Mouse (Mus musculus): ENCODE results near the gene Atxn1l.

The Atxn1l gene

DNA sequence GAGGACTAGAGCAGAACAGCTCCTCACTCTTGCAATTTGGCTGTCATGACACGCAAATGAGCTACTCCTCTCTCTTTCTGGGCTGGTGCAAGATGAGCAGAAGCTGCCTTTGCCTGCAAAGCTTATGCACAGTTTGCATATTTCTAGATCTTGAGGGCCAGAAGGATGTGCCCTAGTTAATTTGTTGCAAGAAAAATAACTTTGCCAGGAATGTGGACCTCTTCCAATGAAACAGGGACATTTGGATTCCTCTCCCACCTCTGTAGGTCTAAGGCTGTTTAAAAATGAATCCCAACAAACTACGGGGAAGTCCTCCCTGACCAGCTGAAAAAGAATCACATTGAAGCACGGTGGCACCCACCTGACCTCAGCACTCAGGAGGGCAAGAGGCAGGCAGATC is 12.4 kb downstream of the Atxn1l start:
- DNase-seq = peak; percentile 81

DNA sequence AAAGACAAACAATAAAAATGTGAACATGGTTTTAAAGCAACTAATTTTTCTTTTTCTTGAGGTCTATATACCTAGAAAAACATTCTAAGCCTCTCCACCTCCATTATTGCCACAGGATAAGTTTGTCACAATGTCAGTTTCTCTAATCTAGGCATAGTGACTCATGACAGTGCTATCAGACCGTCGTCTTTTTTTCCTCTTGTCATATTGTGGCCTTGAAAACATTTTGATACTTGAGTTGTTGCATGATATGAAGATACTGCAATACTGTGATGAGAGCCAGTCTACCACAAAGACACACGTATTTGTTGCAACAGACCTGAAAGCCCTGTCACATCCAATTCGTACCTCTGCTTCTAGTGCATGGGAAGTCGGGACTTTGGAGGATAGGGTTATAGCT is 22.6 kb downstream of the Atxn1l start:
- DNase-seq = no peak

DNA sequence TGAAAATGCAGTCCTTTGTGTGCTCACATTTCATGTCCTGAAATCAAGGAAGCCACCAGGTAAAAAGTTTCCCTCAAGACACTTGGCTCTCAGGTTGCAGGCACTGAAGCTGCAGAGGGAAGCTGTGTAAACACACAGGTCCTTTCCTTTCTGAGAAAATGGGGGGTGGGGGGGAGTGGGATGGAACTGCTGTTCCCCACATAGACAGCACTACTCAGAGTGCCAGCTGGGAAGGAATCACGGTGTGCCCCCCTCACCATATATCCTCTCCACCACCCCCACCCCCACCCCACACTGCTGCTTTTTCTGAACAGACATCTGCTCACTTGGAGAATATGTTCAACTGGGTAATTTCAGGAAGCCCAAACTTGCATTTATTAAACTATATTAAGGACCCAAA is 25.0 kb downstream of the Atxn1l start:
- DNase-seq = no peak

DNA sequence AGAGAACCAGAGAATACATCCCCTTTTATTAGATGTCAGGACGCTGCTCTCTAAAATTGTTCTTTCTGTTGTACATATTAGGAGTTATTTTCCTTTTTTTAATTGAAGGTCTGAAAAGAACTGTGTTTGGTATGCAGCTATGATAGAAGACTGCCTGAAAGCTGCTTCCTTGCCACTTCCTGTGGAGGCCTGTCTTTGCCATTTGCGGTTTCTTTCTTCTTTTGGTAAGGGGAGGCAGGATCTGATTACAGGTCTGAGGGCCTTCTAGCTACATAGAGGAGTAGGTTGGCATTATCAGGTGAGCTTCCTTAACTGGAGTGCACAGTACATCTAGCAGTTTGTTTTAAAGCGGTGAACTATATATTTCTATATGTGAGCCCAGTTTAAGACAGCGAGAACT is 29.6 kb downstream of the Atxn1l start:
- no peak for DNase-seq

DNA sequence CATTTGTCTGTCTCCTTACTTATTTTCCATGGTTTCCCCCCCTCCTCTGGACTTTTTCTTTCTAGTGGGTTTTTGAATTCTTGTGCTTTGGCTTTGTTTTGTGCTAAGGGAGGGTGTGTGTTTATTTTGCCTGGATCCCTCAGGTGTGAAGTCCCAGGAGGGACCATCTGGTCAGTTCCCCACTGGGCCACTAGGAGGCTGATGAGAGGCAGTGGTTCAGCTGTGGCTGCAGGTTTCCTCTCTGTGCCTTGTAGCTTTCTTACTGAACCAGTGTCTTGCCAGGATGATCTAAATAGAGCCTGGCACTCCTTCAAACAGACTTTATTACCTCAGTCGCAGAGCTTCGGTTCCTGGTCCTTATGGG is 30.7 kb downstream of the Atxn1l start:
- peak; percentile 90 for DNase-seq

DNA sequence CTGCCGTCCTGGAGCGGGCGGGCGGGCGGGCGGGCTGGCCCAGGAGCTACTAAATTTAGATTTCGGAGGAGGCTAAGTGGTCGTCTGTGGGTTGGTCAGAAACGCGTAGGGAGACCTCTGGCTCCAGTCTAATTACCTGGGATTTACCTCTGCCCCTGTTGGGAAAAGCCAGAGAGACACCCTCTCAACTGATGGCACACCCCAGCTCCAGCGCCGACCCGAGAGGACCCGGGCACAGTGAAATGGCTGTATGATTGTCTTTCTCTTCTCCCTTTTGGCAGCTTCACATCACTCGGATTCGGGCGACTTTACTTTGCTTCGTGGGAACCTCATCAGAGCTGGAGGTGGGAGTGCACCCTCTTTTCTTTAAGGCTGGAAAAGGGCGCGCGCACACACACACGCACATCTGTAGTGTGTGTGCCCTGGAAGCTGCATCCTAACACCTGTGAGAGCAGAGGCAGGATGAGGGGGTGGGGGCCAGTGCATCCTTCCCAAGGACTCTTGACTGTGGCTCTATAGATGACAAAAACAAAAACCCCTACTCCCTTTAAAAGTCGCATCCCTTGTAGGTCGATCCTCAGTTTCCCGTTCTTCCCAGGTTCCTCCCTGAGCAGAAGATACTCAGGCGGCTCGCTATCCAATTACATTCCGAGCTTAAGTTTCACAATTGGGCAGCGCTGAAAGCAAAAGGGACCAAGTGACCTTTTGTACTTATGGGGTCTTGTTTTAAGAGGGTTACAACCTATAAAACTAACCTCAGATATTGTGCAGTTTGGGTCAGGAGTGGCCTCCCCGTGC is 31.3 kb downstream of the Atxn1l start:
- no peak for DNase-seq

DNA sequence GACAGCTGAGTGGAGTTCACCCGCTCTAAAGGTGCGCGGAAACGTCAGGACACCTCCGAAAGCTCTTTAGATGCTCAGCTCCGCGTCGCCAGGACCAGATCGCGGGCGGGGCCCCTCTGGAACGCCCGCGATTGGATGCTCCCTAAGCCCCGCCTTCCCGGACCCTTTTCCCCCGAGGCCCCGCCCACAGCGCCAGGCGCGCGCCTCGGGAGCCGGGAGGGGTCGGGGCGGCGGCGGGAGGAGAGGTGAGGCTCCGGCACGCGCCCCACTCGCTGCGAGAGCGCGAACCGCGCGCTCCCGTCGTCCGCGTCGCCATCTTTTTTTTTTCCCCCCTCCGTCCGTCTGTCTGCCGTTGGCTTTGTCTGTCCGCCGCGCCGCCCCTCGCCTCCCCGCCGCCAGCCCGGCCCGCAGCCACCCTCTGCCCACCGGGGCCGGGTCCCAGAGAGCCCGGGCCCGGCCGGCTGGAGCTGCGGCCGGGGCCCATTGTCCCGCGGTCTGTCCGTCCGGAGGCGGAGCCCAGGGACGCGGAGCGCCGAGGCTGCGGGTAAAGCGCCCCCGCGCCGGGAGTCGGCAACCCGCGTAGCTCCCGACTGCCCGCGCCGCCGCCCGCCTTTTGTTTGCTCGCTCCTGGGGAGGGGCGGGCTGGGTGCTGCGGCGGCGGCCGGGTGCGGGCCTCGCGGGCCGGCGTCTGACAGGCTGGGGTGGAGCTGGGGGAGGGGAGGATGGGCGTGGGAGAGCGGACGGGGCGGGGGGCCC is 32.0 kb downstream of the Atxn1l start, which contains the start of gene Zfp821:
Gene Zfp821 (plus strand): TSS at position 227 of the 756 bp plus-strand sequence.
- peak; percentile 93 for DNase-seq

DNA sequence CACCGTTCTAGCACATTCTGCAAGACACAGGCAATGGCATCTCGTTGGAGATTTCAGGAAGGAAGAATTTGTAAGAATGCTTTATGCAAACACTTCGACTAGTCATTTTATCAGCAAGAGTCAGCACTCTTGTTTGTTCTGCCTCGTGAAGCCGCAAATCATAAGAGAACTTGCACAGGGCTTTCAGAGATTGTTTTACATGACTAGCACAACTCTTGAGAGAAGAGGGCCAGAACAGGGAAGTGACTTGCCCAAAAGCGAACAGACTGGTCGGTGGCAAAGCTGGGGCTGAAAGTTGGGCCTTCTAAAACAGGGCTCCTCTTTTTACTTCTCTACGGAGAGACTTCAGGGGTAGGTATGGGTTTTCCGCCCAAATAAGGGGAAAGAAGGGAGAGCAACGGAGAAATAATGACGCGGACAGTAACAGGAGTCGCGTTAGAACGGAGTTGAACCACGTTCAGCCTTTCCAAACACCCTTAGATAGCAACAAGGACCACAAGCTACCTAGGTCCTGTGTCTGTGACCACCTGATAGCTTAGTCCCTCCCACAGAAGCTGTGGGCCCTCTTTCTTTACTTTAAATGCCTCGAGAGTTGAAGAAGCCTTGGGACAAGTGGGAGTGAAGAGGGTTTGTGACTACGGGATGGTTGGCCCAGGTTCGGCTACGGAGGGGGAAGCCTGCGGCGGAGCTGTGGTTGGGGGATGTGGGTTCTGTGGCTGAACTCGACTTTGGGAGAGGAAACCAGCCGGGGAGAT is 32.8 kb downstream of the Atxn1l start:
- no peak for DNase-seq

DNA sequence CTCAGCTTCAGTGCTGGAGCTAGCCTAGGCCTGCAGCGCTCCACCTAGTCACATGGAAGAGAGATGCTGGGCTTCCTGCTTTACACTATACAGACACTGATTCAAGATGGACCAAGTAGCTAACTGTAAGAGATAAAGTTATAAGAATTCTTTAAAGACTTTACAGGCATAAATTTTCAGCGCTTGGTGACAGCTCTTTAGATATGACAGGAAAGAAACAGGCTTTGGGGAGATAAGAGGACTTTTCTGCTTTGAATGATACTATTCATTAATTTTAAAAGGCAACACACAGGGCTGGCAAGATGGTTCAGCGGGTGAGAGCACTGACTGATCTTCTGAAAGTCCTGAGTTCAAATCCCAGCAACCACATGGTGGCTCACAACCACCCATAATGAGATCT is 39.1 kb downstream of the Atxn1l start:
- DNase-seq = no peak

DNA sequence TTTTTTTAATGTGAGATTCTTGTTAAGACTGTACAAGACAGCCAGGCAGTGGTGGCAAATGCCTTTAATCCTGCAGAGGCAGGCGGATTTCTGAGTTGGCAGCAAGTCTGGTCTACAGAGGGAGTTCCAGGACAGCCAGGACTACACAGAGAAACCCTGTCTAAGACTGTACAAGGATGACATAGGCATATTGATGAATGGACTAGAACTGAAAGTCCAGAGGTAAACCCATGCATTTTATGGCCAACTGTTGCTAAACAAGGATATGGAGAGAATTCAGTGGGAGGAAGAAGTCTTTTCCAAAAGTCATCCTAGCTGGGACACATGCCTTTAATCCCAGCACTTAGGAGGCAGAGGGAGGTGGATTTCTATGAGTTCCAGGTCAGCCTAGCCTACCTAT is 39.8 kb downstream of the Atxn1l start:
- DNase-seq = no peak

DNA sequence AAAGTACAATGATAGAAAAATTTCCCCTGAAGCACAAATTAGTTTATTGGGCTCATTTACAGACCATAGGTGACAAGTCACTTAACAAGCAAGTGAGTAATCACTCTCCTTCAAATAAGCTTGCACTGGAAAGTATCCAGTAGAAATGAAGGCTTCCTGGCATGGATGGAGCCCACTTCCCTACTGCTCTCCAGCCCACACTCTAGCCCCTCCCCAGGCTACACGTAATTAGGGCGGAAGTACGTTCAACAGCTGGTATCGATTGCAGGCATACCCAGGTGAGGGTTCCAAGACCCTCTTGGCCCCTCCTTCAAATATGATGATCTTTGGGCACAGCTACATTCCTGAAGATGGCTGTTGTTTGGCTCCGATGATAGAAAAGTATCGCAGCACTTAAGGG is 43.4 kb downstream of the Atxn1l start:
- no peak for DNase-seq

DNA sequence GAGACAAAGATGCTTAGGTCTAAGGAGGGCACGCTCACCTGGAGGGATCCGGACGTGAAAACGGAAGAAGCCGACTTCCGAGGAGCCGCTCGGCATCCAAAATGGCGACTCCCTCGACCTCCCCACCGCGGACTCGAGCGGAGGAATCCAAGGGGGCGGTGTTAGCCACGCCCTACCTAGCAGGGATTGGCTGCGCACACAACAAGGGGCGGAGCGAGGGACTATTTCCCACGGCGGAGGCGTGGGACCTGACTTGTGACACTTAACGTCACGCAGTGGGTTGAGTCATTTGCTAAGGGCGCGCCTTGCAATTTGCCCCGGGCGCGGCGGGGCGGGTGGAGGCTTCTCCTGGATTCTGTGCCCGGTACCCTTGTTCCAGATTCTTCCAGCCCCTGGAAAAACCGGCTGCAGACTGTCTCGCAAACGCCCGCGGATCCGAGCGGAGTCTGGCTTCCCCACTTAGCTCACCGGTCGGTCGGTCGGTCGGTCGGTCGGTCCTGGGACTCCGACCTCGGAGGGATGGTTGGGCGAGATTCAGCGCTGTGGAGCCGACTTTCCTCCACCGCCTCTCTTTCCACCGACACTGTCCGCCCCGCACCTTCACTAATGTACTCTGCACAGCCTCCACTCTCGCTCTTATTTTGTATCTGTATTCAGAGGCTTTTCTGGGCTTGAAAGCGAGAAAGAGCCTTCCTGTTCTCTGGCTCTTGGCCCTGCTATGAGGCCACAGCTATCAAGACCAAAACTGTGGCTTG is 44.2 kb downstream of the Atxn1l start, which contains the start of gene Ist1:
Gene Ist1 (minus strand): TSS at position 115 of the 755 bp plus-strand sequence.
- peak; percentile 99 for DNase-seq

DNA sequence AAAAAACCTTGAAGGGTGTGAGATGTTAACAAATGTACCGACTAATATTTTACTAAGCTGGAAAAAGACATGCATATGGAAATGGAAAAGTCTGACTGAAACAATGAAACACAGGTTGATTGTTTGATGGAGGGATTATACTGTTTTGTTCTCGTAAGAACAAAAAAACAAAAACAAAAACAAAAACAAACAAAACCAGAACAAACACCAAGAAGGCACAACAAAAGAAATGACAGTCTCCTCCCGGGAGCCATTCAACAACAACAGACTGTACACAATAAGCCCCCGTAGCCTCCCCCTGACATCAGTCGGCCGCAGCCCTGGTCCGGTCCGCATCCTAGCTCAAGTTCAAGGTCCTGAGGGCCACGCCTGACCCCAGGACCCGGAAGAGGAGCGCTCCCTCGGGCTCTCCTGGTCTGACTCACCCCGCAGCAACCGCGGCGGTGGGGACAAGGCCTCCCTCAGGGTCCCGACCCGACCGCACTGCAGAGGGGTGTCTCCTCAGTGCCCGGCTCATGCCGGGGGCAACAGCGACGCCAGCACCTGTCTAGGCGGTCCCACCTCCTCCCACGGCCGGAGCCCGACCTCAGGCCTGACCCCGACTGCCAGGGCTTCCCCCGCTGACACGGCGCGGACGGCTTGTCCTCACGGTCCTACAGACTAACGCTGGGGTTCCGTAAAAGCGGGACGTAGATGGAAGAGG is 44.9 kb downstream of the Atxn1l start:
- DNase-seq = no peak

DNA sequence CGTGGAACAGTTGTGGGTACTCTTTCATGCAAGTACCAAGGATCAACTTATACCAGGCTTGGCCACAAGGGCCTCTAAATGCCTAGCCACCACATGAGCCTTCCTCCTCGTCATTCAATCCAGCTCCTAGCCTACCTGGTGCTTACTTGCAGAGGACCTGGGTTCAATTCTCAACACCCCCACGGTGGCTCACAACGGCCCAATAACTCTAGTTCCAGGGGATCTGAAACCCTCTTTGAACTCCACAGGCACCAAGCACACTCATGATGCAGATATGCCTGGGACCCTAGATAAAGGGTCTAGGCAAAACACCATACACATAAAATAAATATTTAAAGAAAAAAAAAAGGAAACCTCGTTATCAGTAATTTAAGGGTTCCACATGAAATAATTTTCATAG is 45.8 kb downstream of the Atxn1l start:
- DNase-seq = peak; percentile 35

DNA sequence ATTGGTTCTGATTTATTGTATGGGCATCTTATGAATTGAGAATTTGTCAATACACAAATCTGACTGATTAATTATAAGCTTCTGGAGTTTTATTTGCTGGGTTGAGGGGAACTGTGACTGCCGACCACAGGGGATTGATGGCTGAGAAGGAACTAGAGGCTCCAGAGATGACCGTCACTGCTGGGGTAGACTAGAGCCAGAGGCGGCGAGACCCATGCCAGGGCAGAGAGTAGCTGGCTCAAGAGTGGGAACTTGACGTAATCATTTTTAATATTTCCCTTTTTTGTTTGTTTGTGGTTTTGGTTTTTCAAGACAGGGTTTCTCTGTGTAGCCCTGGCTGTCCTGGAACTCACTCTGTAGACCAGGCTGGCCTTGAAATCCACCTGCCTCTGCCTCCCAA is 50.3 kb downstream of the Atxn1l start:
- no peak for DNase-seq

DNA sequence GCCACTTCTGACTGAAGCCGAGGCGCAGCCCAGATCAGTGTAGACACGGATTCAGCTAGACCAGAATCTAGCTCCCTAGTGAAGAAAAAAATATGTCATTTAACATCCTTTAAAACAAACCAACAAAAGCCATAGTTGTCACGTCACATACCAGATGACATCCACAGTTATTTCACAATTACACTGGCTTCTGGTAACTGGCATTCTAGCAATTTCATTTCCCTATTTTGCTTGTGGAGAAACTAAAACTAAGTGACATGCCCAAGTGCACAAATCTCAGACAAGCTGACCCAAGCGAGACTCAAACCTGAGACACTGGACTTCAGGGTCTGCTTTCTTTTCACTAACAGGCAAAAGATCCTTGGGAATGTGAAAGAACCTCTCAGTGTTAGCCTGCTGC is 55.4 kb downstream of the Atxn1l start:
- DNase-seq = no peak

DNA sequence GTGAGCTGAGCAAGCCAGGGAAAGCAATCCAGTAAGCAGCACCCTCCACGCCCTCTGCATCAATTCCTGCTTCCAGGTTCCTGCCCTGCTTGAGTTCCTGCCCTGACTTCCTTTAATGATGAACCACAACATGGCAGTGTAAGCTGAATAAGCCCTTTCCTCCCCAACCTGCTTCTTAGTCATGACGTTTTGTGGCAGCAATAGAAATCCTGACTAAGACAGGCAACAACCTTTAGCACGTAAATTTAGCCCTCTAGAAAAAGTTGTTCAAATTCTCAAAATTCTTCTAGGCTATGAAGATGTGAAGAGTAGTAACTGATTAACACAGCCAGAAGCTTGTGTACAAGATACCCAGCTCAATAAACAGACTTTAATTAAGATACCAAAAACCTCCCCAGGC is 56.0 kb downstream of the Atxn1l start:
- DNase-seq = peak; percentile 55
